Mouse (Mus musculus): ENCODE data around the gene Hpca.

DNA sequence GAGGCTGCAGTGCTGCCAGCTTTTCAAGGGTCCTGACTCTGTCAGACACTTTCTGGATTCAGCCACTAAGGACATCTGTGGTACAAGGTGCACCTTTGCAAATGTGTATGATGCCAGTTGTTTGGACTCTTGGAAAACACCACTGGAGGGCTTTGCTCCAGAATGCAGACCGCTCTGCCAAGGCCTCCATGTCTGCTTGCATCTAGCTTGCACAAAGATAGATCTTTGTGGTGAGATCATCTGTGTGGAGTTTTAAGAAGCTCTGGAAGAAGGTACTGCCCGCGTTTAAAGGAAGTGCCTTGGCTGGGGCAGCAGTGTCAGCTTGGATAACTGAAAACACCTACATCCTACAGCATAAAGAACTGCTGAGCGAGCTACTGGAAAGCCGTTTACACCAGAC is 21.7 kb upstream of the Hpca start:
- TF ChIP-seq POLR2A (IDR thresholded peaks at IDR 0.05; ENCODE audit: extremely low read depth, insufficient read depth, low read length): no peak
- TF ChIP-seq CTCF (IDR thresholded peaks at IDR 0.05; ENCODE audit: low read depth, low read length): no peak
